Comparison of ENCODE assay signal across 8 mouse cellular contexts in the genomic region with DNA sequence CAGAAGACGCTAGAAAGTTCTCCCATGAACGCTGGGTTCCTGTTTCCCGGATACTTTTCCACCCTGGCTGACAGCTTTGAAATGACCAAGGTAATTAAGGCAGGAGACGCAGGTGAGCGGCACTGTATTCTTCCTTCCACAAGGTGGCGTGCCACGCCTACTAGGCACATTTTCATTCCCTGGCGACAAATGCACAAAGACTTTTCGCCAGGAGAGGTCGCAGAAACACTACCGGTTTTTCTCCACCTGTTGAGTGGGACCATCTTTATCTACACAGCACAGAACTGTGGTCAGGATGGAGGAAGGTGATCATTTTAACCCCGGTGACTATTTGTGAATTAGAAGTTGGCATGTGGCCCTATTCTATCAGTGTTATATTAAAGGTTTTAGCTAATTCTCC. TPM values are rescaled to one million over a fixed set of nuclear protein-coding genes. Genes with fewer than 3 reads are reported as not detected.
DNase-seq lines count a peak whose midpoint lies in the region; ATAC-seq and TF ChIP-seq lines count a peak whose summit lies in the region.

No protein-coding gene starts in this region.

- H3K27ac ChIP-seq in ES-E14 (ENCODE audit: insufficient read depth, low read depth, low read length, poor library complexity, severe bottlenecking): no peak overlapping the region
- H3K27ac ChIP-seq in forebrain, embryonic 16.5 days (ENCODE audit: low read length): no peak overlapping the region
- no peak overlapping the region for H3K27ac ChIP-seq in lung, embryonic 15.5 days

- no peaks in the 10 kb centered on the region for H3K4me1 ChIP-seq in ES-E14 (ENCODE audit: control insufficient read depth in 2 of 2, insufficient read depth in 2 of 2, low read length in 2 of 2, poor library complexity in 1 of 2)
- no peaks in the 10 kb centered on the region for H3K4me1 ChIP-seq in forebrain, embryonic 16.5 days (replicated peaks; ENCODE audit: control insufficient read depth, insufficient read depth, low read length)
- no peaks in the 10 kb centered on the region for H3K4me1 ChIP-seq in lung, embryonic 15.5 days

- in situ Hi-C loops in ES-E14 (cut with MboI; ENCODE audit: low sequenced_read_pairs in 2 of 2, unreplicated experiment in 2 of 2): loop anchor here (5.0 to 10.0 kb wide), 3 partner anchors 156 to 188 kb away; no protein-coding TSS in a partner anchor

- no peaks in the 10 kb centered on the region for H3K9me3 ChIP-seq in ES-E14 (ENCODE audit: control insufficient read depth, insufficient read depth, low read depth, low read length)
- H3K9me3 ChIP-seq in forebrain, embryonic 16.5 days (ENCODE audit: control insufficient read depth, low read length): no peaks in the 10 kb centered on the region
- no peaks in the 10 kb centered on the region for H3K9me3 ChIP-seq in lung, embryonic 15.5 days

- H3K9ac ChIP-seq in ES-E14 (ENCODE audit: insufficient read depth, low read depth, low read length, poor library complexity, severe bottlenecking): no peak overlapping the region
- no peak overlapping the region for H3K9ac ChIP-seq in forebrain, embryonic 16.5 days (replicated peaks; ENCODE audit: low read depth, low read length)
- no peak overlapping the region for H3K9ac ChIP-seq in lung, embryonic 15.5 days

- peak; percentile 45; the same call in 1 of the 2 replicates for ATAC-seq in forebrain, embryonic 16.5 days
- peak; percentile 81 to 92 for ATAC-seq in hematopoietic stem cell, adult 5-6 weeks (replicated peaks in 1 of 2; ENCODE audit: insufficient read depth in 1 of 2, low FRiP score in 2 of 2, low TSS enrichment in 1 of 2, low read depth in 1 of 2, poor library complexity in 2 of 2, severe bottlenecking in 2 of 2)
- peak; percentile 35; the same call in 1 of the 2 replicates for ATAC-seq in lung, embryonic 15.5 days (ENCODE audit: borderline replicate concordance, extremely low read depth, low FRiP score, low TSS enrichment)

- H3K27me3 ChIP-seq in forebrain, embryonic 16.5 days (replicated peaks; ENCODE audit: control insufficient read depth, insufficient read depth, low read length): no peaks in the 10 kb centered on the region
- H3K27me3 ChIP-seq in lung, embryonic 15.5 days: peaks cover 4% of the 10 kb centered on the region; the same call in 1 of the 2 replicates

- WGBS in forebrain, embryonic 16.5 days: 2% methylated on average over 12 of the region's 12 CpGs
- WGBS in lung, embryonic 15.5 days: 2% methylated on average over 12 of the region's 12 CpGs

- H3K36me3 ChIP-seq in ES-E14 (ENCODE audit: control insufficient read depth, insufficient read depth, low read length, poor library complexity, severe bottlenecking): no peaks in the 10 kb centered on the region
- no peaks in the 10 kb centered on the region for H3K36me3 ChIP-seq in forebrain, embryonic 16.5 days (ENCODE audit: control insufficient read depth, insufficient read depth)
- no peaks in the 10 kb centered on the region for H3K36me3 ChIP-seq in lung, embryonic 15.5 days

- no peak overlapping the region for H3K4me2 ChIP-seq in forebrain, embryonic 16.5 days (ENCODE audit: low read length)
- no peak overlapping the region for H3K4me2 ChIP-seq in lung, embryonic 15.5 days

- H3K4me3 ChIP-seq in ES-E14 (ENCODE audit: insufficient read depth in 1 of 2, low read depth in 1 of 2, low read length in 2 of 2, poor library complexity in 1 of 2, severe bottlenecking in 1 of 2): no peak overlapping the region
- no peak overlapping the region for H3K4me3 ChIP-seq in forebrain, embryonic 16.5 days (replicated peaks; ENCODE audit: low read length)
- no peak overlapping the region for H3K4me3 ChIP-seq in lung, embryonic 15.5 days

- DNase-seq in ES-E14 (ENCODE audit: low read depth, low spot score): peak; percentile 90
- DNase-seq in cerebellum, adult 11 months: peak; percentile 80
- peak; percentile 87 for DNase-seq in layer of hippocampus, adult 9-10 months (ENCODE audit: low spot score)
- DNase-seq in ovary, postnatal 36 days (ENCODE audit: low spot score): peak; percentile 77
- DNase-seq in thymus, postnatal 14 days: peak; percentile 78

TF ChIP-seq in ES-E14, 5 proteins besides CTCF, POLR2A, EP300 and RAD21:
- TF ChIP-seq MAFK (IDR thresholded peaks at IDR 0.05; ENCODE audit: insufficient read depth, low read depth, low read length) (peak; percentile 80), HCFC1 (IDR thresholded peaks at IDR 0.05; ENCODE audit: borderline replicate concordance, insufficient read depth, low read length) (no peak), ZNF384 (IDR thresholded peaks at IDR 0.05; ENCODE audit: low read depth, low read length) (no peak; the same call in 1 of the 2 replicates), ZC3H11A (IDR thresholded peaks at IDR 0.05; ENCODE audit: borderline replicate concordance, low read depth, low read length) (peak; percentile 100), CHD2 (IDR thresholded peaks at IDR 0.05; ENCODE audit: low read depth, low read length) (no peak)

RNA-seq across cellular contexts. Expression of a gene that starts 15.6 kb away (rescaled TPM):
- 22.4 and 32.5 TPM in 2 replicates for total RNA-seq in ES-E14 (2012; rRNA removed)
- 23.8 and 23.9 TPM in 2 replicates for polyA plus RNA-seq in forebrain, embryonic 16.5 days (2015; fragmentation: Nextera tagmentation; extraction: Ambion mirVana)
- 49.8 and 56.7 TPM in 2 replicates for total RNA-seq in hematopoietic stem cell, adult 5-6 weeks (2017)
- polyA plus RNA-seq in lung, embryonic 15.5 days (2015; fragmentation: Nextera tagmentation; extraction: Ambion mirVana): 22.7 and 23.2 TPM in 2 replicates

RNA-seq across cellular contexts. Expression of a gene that starts 40.9 kb away (rescaled TPM):
- total RNA-seq in ES-E14 (2012; rRNA removed): 815 and 854 TPM in 2 replicates
- polyA plus RNA-seq in forebrain, embryonic 16.5 days (2015; fragmentation: Nextera tagmentation; extraction: Ambion mirVana): 191 and 193 TPM in 2 replicates
- total RNA-seq in hematopoietic stem cell, adult 5-6 weeks (2017): 191 and 268 TPM in 2 replicates
- 208 TPM in 2 replicates for polyA plus RNA-seq in lung, embryonic 15.5 days (2015; fragmentation: Nextera tagmentation; extraction: Ambion mirVana)

Comparison
In these comparisons a context has a peak if more than half of its experiments do, and no peak if none do; other contexts are left out.
1. ATAC-seq: peak in every context shown above with its lines; median percentile 86 in hematopoietic stem cell, adult 5-6 weeks; 45 in forebrain, embryonic 16.5 days; 35 in lung, embryonic 15.5 days.